ENCODE assay signal across 10 mouse cellular contexts in genomic region chr17:37190711-37191110, GRCm38 (mm10). TPM values are rescaled to one million over a fixed set of nuclear protein-coding genes. Genes with fewer than 3 reads are reported as not detected.
DNase-seq lines count a peak whose midpoint lies in the region; ATAC-seq lines count a peak whose summit lies in the region.
"Had no signal": no experiment of that assay in that cellular context is flagged by ENCODE, and none has a peak within 500 bp of the region (broad histone marks: within the 10 kb centered on the region; RNA-seq: fewer than 3 reads in every experiment).

No protein-coding gene starts in this region.

- ATAC-seq in hindbrain, embryonic 14.5 days (ENCODE audit: low FRiP score), result no peak
- no peak for ATAC-seq in hindbrain, embryonic 12.5 days (ENCODE audit: low FRiP score)

- no peak overlapping the region for H3K9ac ChIP-seq in hindbrain, embryonic 14.5 days
- no peak overlapping the region for H3K9ac ChIP-seq in hindbrain, embryonic 12.5 days
- H3K9ac ChIP-seq: heart, embryonic 13.5 days had no signal

- no peaks in the 10 kb centered on the region for H3K9me3 ChIP-seq in hindbrain, embryonic 14.5 days (ENCODE audit: control insufficient read depth, low read length)
- no peaks in the 10 kb centered on the region for H3K9me3 ChIP-seq in hindbrain, embryonic 12.5 days (replicated peaks)
- H3K9me3 ChIP-seq: heart, embryonic 13.5 days had no signal

- peak; percentile 71 for DNase-seq in hindbrain, embryonic 14.5 days (ENCODE audit: low spot score)
- DNase-seq in 3T3-L1 (ENCODE audit: low read depth, low spot score) (peak; percentile 60), ZHBTc4 (ENCODE audit: low read depth, low spot score) (peak; percentile 70), MN1 (ENCODE audit: low spot score) (no peak)
- peak; percentile 77 for DNase-seq in kidney, postnatal 14 days
- no peak for DNase-seq in frontal cortex, postnatal 10 days (ENCODE audit: low spot score in 2 of 2)
- no peak for DNase-seq in B cell, adult 2 months

- 39% methylated on average over 2 of the region's 2 CpGs for WGBS in hindbrain, embryonic 14.5 days
- WGBS in hindbrain, embryonic 12.5 days, result 38% methylated on average over 2 of the region's 2 CpGs

- H3K27me3 ChIP-seq in hindbrain, embryonic 14.5 days (ENCODE audit: control insufficient read depth, insufficient read depth, low read length), result peaks cover 7% of the 10 kb centered on the region
- H3K27me3 ChIP-seq in hindbrain, embryonic 12.5 days, result peaks cover 3% of the 10 kb centered on the region; the same call in 1 of the 2 replicates

- no peak overlapping the region for H3K4me2 ChIP-seq in hindbrain, embryonic 14.5 days (replicated peaks)
- no peak overlapping the region for H3K4me2 ChIP-seq in hindbrain, embryonic 12.5 days (replicated peaks)
- H3K4me2 ChIP-seq: heart, embryonic 13.5 days had no signal

- no peak overlapping the region for H3K27ac ChIP-seq in hindbrain, embryonic 14.5 days
- H3K27ac ChIP-seq in hindbrain, embryonic 12.5 days, result no peak overlapping the region
- H3K27ac ChIP-seq: heart, embryonic 13.5 days had no signal

- no peak overlapping the region for H3K4me3 ChIP-seq in hindbrain, embryonic 14.5 days (replicated peaks; ENCODE audit: low read length)
- H3K4me3 ChIP-seq in hindbrain, embryonic 12.5 days, result no peak overlapping the region
- H3K4me3 ChIP-seq: heart, embryonic 13.5 days had no signal

- no peaks in the 10 kb centered on the region for H3K36me3 ChIP-seq in hindbrain, embryonic 14.5 days (replicated peaks; ENCODE audit: control insufficient read depth, insufficient read depth)
- no peaks in the 10 kb centered on the region for H3K36me3 ChIP-seq in hindbrain, embryonic 12.5 days
- H3K36me3 ChIP-seq: heart, embryonic 13.5 days had no signal

- no peaks in the 10 kb centered on the region for H3K4me1 ChIP-seq in hindbrain, embryonic 14.5 days (replicated peaks; ENCODE audit: control insufficient read depth, insufficient read depth, low read length)
- no peaks in the 10 kb centered on the region for H3K4me1 ChIP-seq in hindbrain, embryonic 12.5 days
- H3K4me1 ChIP-seq: heart, embryonic 13.5 days had no signal

RNA-seq across cellular contexts. Expression of gene Ubd, which starts 3.0 kb away (rescaled TPM):
- not detected in 2 replicates for polyA plus RNA-seq in hindbrain, embryonic 14.5 days (2014; fragmentation: Nextera tagmentation; extraction: Ambion mirVana)
- not detected in 2 replicates for polyA plus RNA-seq in hindbrain, embryonic 12.5 days (2016; fragmentation: Nextera tagmentation; extraction: Ambion mirVana)
- polyA plus RNA-seq: heart, embryonic 13.5 days; stomach, embryonic 16.5 days had no signal

RNA-seq across cellular contexts. Expression of gene Olfr94, which starts 10.1 kb away (rescaled TPM):
- polyA plus RNA-seq in hindbrain, embryonic 14.5 days (2014; fragmentation: Nextera tagmentation; extraction: Ambion mirVana), result 0.21 TPM in 1 of 2 replicates, not detected in the other
- not detected in 2 replicates for polyA plus RNA-seq in hindbrain, embryonic 12.5 days (2016; fragmentation: Nextera tagmentation; extraction: Ambion mirVana)
- polyA plus RNA-seq: heart, embryonic 13.5 days; stomach, embryonic 16.5 days had no signal

RNA-seq across cellular contexts. Expression of gene Olfr95, which starts 22.2 kb away (rescaled TPM):
- not detected in 2 replicates for polyA plus RNA-seq in hindbrain, embryonic 14.5 days (2014; fragmentation: Nextera tagmentation; extraction: Ambion mirVana)
- not detected in 2 replicates for polyA plus RNA-seq in hindbrain, embryonic 12.5 days (2016; fragmentation: Nextera tagmentation; extraction: Ambion mirVana)
- polyA plus RNA-seq: heart, embryonic 13.5 days; stomach, embryonic 16.5 days had no signal

RNA-seq across cellular contexts. Expression of gene Olfr96, which starts 29.2 kb away (rescaled TPM):
- not detected in 2 replicates for polyA plus RNA-seq in hindbrain, embryonic 14.5 days (2014; fragmentation: Nextera tagmentation; extraction: Ambion mirVana)
- polyA plus RNA-seq in hindbrain, embryonic 12.5 days (2016; fragmentation: Nextera tagmentation; extraction: Ambion mirVana), result not detected in 2 replicates
- polyA plus RNA-seq: heart, embryonic 13.5 days; stomach, embryonic 16.5 days had no signal

RNA-seq across cellular contexts. Expression of gene Olfr93, which starts 29.4 kb away (rescaled TPM):
- polyA plus RNA-seq in hindbrain, embryonic 14.5 days (2014; fragmentation: Nextera tagmentation; extraction: Ambion mirVana), result not detected in 2 replicates
- polyA plus RNA-seq in hindbrain, embryonic 12.5 days (2016; fragmentation: Nextera tagmentation; extraction: Ambion mirVana), result not detected in 2 replicates
- polyA plus RNA-seq: heart, embryonic 13.5 days; stomach, embryonic 16.5 days had no signal

Comparison
In these comparisons a context has a peak if more than half of its experiments do, and no peak if none do; other contexts are left out.
1. DNase-seq: peak in hindbrain, embryonic 14.5 days (single experiment), 3T3-L1 (single experiment), ZHBTc4 (single experiment) and kidney, postnatal 14 days (single experiment); none in MN1 (single experiment), frontal cortex, postnatal 10 days (0 of 2) and B cell, adult 2 months (0 of 2).